Mouse (Mus musculus): ENCODE results near the gene St8sia4.
"Not testable (repeated sequence)": the region's sequence is repeated elsewhere in the genome, so short reads cannot be mapped to it uniquely, and the experiment has no call there.

The St8sia4 gene

DNA sequence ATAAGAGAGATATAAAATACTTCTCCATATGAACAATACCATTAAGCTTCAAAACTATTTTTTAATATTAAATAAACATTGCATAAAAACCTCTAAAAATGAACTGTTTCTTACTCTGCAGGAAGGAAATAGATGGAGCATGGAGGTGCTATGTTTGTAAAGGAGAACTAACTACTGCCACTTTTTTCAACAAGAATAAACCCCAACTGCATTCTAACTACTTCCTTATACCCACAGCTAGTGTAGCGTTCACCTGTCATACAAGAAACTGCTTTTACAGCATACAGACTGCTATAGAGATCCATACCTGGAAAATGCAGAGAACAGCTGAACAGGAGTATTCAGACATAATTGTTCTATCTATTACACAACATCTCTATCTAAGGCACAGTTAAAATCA, 70.5 kb downstream of the St8sia4 start:
- DNase-seq (ENCODE audit: low spot score in 2 of 2) = no peak

DNA sequence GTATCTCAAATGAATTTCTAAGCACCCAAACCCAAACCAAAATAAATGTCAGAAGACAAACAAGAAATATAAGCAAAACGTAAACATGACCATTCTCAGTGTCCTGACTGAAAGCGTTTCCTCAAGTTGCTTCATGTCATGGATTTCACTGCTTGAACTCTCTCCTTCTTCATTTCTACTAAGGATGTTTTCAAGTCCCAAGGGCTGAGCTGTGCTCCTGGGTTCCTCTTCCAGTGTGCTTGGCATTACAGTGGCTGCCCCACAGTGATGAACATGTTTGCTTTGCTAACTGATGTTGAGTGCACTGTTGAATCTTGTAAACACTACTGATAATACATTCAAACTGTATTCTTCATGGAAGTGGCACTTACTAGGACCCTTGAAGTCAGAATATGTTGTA, 76.3 kb downstream of the St8sia4 start:
- no peak for DNase-seq (ENCODE audit: low spot score in 2 of 2)

DNA sequence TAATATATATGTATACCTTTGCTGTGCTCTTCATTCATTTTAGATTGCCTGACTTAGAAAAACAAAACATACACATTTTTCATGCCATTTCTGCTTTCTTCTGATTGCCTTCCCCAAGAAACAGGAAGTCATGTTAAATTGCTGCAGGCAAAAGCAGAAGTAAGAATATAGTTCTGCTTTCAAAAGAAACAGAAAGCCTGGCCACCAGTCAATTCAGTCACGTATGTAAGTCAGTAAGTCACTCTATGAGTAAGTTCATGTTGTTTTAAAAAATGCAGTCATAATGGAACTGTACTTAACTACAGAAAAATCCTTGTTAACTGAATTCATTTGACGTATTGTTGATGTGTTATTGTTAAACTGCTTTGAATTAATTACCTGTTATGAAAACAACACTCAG, 77.3 kb downstream of the St8sia4 start:
- DNase-seq (ENCODE audit: low spot score in 2 of 2) = no peak

DNA sequence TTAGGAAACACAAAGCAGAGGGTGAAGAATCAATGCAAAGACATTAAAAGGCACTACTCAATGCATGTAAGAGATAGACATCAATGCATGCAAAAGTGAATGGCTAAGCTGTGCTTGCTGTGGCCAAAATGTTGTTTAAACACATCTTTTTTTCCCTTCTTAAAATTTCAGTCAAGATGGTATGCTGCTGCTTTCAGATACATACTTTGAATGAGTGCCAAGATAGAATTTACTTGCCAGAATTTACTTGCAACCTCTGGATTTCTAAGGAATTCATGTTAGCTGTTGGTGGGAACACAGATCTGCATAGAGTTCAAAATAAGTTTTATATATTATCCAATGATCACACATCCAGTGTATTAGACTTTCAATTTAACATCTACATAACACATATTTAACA, 77.9 kb downstream of the St8sia4 start:
- no peak for DNase-seq (ENCODE audit: low spot score in 2 of 2)

DNA sequence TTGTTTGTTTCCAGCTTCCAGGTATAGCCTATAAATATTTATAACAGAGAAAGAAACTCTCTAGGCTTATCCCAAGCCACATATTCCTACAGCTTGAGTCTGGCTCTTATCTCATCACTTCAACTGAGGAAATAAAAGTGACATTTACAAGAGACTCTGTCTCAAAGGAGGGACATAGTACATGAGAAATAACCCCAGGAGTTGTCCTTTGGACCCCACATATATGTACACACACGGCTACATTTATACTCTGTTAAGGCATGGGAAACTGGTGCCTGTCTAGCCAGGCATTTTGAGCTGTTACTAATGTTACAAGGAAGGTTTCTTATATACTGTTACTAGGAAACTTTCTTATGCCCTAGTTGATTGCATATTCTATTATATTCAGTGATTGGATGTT, 84.1 kb downstream of the St8sia4 start:
- no peak for DNase-seq (ENCODE audit: low spot score in 2 of 2)

DNA sequence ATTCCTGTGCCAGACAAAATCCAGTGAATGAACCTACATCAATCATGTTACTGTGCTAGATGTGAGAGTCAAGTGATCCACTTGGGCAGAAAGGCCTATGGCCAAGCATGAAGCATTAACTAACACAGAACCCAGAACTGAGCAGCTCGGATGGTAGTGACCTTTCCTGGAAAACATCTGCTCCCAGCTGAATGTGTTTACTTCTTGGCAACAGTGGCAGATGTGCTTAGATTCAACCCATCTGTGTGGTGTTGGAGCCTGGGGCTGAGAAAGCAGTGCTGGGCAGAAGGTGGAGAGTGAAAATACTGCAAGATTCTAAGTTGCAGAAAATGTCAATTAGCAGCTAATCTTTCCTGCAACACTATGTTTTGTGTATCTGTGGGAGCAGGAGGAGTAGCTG, 85.1 kb downstream of the St8sia4 start:
- DNase-seq (ENCODE audit: low spot score in 2 of 2) = no peak

DNA sequence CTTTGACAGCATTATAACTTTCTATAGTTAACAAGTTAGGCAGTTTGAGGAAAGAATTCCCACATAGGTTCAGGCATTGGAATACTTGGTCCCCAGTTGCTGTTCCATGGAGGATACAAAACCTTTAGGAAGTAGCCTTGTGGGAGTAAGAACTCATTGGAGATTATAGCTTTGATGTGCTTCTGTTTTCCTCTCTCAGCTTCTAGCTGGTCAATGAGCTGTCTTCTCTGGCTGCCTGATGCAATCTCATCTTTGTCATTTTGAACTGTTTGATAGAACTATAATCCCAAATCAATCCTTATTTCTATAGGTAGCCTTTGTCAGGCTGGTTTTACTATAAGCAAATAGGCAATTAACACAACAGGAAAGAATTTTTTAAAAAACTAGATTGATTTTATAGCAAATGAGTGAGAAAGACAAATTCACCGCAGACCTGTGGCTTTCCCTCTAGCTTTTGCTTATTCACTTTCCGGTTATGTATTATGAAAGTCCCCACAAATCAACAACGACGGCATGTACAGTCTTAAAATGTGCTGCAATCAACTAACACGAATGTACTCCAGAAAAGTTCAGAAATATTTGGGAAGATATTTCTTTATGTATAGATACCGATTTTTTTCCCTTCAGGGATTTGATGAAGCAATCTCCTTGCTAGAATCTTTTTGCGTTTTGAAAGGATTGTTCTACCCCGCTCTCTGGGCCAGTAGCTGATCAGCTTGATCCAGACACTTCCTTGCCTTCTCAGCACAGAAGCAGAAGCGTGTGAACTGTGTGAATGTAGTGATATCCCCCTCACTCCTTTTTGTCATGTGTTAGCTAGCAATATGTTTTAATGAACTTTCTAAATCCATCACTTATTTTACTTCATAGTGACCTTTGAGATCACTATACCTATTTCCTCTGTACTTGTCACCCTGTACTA, 94.5 kb downstream of the St8sia4 start:
- DNase-seq (ENCODE audit: low spot score in 2 of 2) = no peak

DNA sequence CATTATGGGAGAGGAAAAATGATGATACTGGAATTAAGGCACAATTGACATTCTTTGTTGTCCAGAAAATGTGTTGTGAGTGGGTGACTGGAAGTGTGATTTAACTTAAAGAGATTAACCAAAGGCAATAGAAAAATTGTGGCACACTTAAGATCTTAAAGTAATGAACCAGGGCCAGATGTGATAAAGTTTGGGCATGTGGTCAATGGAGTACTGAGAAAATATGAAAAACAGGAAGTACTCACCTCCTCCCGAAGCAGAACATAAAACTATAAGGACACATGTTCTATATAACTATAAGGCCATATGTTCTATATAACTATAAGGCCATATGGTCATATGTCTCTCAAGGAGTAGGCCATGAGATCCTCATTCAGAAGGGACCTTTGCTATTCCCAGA, 96.3 kb downstream of the St8sia4 start:
- no peak for DNase-seq (ENCODE audit: low spot score in 2 of 2)

DNA sequence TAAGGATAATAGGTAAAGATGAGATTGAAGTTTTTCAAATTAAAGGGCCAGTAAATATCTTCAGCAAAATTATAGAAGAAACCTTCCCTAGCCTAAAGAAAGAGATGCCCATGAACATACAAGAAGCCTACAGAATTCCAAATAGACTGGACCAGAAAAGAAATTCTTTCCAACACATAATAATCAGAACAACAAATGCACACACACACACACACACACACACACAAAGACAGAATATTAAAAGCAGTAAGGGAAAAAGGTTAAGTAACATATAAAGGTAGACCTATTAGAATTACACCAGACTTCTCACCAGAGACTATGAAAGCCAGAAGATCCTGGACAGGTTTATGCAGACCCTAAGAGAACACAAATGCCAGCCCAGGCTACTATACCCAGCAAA, 112.8 kb downstream of the St8sia4 start:
- DNase-seq (ENCODE audit: low spot score in 2 of 2) = not testable (repeated sequence)

DNA sequence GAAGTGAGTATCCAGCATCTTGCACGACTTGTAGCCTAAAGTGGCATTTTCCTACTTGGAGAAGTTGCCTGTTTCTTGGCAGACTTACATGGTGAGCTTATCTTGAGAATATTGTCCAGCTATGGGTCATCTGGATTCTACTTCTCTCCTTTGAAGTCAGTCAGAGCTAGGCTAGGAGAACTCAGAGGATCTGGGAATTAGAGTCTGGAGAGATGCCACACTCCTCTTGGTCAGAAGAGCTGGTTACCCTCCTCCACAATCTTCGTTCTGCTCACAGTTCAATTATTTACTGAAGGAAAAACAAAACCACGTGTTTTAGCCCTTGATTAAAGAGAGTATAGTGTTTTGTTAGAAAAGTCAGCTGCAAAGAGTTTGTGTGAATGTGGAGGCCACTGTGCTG, 125.9 kb downstream of the St8sia4 start:
- no peak for DNase-seq (ENCODE audit: low spot score in 2 of 2)

Data from right cerebral cortex, postnatal 36 days (tissue).